In genomic region chr8:110716075-110716474, GRCm38 (mm10) we compare ENCODE assay signal across 8 mouse cellular contexts. TPM values are rescaled to one million over a fixed set of nuclear protein-coding genes. Genes with fewer than 3 reads are reported as not detected.
DNase-seq lines count a peak whose midpoint lies in the region; ATAC-seq and TF ChIP-seq lines count a peak whose summit lies in the region.

No protein-coding gene starts in this region.

- TF ChIP-seq CTCF in forebrain, postnatal 0 days (IDR thresholded peaks at IDR 0.05; ENCODE audit: low read depth) = no peak
- TF ChIP-seq CTCF in midbrain, postnatal 0 days (IDR thresholded peaks at IDR 0.05) = no peak

- peak; percentile 76 for ATAC-seq in forebrain, postnatal 0 days
- ATAC-seq in hindbrain, embryonic 15.5 days (ENCODE audit: low FRiP score, low read depth) = peak; percentile 58
- ATAC-seq in midbrain, postnatal 0 days (ENCODE audit: low FRiP score) = peak; percentile 42

- H3K4me3 ChIP-seq in forebrain, postnatal 0 days (ENCODE audit: low read depth, low read length) = no peak overlapping the region
- no peak overlapping the region for H3K4me3 ChIP-seq in hindbrain, embryonic 15.5 days
- H3K4me3 ChIP-seq in midbrain, postnatal 0 days (ENCODE audit: low read depth, low read length) = no peak overlapping the region

- DNase-seq in adrenal gland, adult (ENCODE audit: inconsistent age in 2 of 2, low spot score in 1 of 2) = peak; percentile 85 to 94
- no peak for DNase-seq in adrenal gland, postnatal 4 days (ENCODE audit: low spot score in 2 of 2)
- DNase-seq in adrenal gland, postnatal 36 days = peak; percentile 81 to 83
- peak; percentile 86 for DNase-seq in forebrain, postnatal 0 days
- peak; percentile 77 to 82 for DNase-seq in left cerebral cortex, adult 9 months (ENCODE audit: low spot score in 2 of 2)
- peak; percentile 91 for DNase-seq in midbrain, postnatal 0 days (ENCODE audit: low spot score)
- DNase-seq in yolk sac, embryonic 10.5 days (ENCODE audit: low spot score) = no peak

- WGBS in forebrain, postnatal 0 days = 28% methylated on average over 4 of the region's 4 CpGs
- WGBS in hindbrain, embryonic 15.5 days = 35% methylated on average over 4 of the region's 4 CpGs
- WGBS in midbrain, postnatal 0 days = 16% methylated on average over 4 of the region's 4 CpGs

- no peak overlapping the region for H3K4me2 ChIP-seq in forebrain, postnatal 0 days (ENCODE audit: low read depth)
- H3K4me2 ChIP-seq in hindbrain, embryonic 15.5 days = no peak overlapping the region
- H3K4me2 ChIP-seq in midbrain, postnatal 0 days (ENCODE audit: low read depth, low read length, poor library complexity, severe bottlenecking) = no peak overlapping the region

- peaks cover 55% of the 10 kb centered on the region for H3K4me1 ChIP-seq in forebrain, postnatal 0 days (ENCODE audit: insufficient read depth)
- peaks cover 66% of the 10 kb centered on the region for H3K4me1 ChIP-seq in hindbrain, embryonic 15.5 days (replicated peaks)
- peaks cover 54% of the 10 kb centered on the region for H3K4me1 ChIP-seq in midbrain, postnatal 0 days (ENCODE audit: insufficient read depth, low read length)

- H3K36me3 ChIP-seq in forebrain, postnatal 0 days (ENCODE audit: insufficient read depth) = peaks cover 22% of the 10 kb centered on the region
- H3K36me3 ChIP-seq in hindbrain, embryonic 15.5 days = 0 out of 2 replicates have a peak, but pooled peaks cover 9% of the 10 kb centered on the region
- H3K36me3 ChIP-seq in midbrain, postnatal 0 days (ENCODE audit: insufficient read depth, low read length) = peaks cover 12% of the 10 kb centered on the region

- H3K27ac ChIP-seq in forebrain, postnatal 0 days (ENCODE audit: low read depth, low read length) = peak overlapping the region; percentile 91
- peak overlapping the region; percentile 57 for H3K27ac ChIP-seq in hindbrain, embryonic 15.5 days (replicated peaks)
- peak overlapping the region; percentile 85 for H3K27ac ChIP-seq in midbrain, postnatal 0 days (ENCODE audit: low read depth, low read length)

- H3K9ac ChIP-seq in forebrain, postnatal 0 days = 0 out of 2 replicates have a peak overlapping the region, but pooled peaks have one; percentile 10
- H3K9ac ChIP-seq in hindbrain, embryonic 15.5 days = no peak overlapping the region
- peak overlapping the region; percentile 29; the same call in 1 of the 2 replicates for H3K9ac ChIP-seq in midbrain, postnatal 0 days (replicated peaks; ENCODE audit: low read length, poor library complexity, severe bottlenecking)

- no peaks in the 10 kb centered on the region for H3K9me3 ChIP-seq in forebrain, postnatal 0 days (ENCODE audit: low read length)
- H3K9me3 ChIP-seq in hindbrain, embryonic 15.5 days = no peaks in the 10 kb centered on the region
- H3K9me3 ChIP-seq in midbrain, postnatal 0 days (ENCODE audit: low read length) = no peaks in the 10 kb centered on the region

- no peaks in the 10 kb centered on the region for H3K27me3 ChIP-seq in forebrain, postnatal 0 days (ENCODE audit: insufficient read depth, low read length)
- no peaks in the 10 kb centered on the region for H3K27me3 ChIP-seq in hindbrain, embryonic 15.5 days
- no peaks in the 10 kb centered on the region for H3K27me3 ChIP-seq in midbrain, postnatal 0 days (ENCODE audit: insufficient read depth, low read length)

RNA-seq across cellular contexts. Expression of gene Mtss1l, which starts 5.2 kb away (rescaled TPM):
- 10 to 100 TPM; 51.6 to 53.3 TPM for total RNA-seq in adrenal gland, postnatal 4 days (2021)
- total RNA-seq in adrenal gland, postnatal 36 days (2021) = 10 to 100 TPM; 20.8 to 23.1 TPM
- total RNA-seq in forebrain, postnatal 0 days (2014; rRNA removed) = 55.2 and 71.1 TPM in 2 replicates
- polyA plus RNA-seq in forebrain, postnatal 0 days (2015; fragmentation: Nextera tagmentation; extraction: Ambion mirVana) = 42.2 and 49.0 TPM in 2 replicates
- 51.8 and 62.3 TPM in 2 replicates for polyA plus RNA-seq in hindbrain, embryonic 15.5 days (2015; fragmentation: Nextera tagmentation; extraction: Ambion mirVana)
- total RNA-seq in midbrain, postnatal 0 days (2014; rRNA removed) = 90.5 and 101 TPM in 2 replicates
- polyA plus RNA-seq in midbrain, postnatal 0 days (2015; fragmentation: Nextera tagmentation; extraction: Ambion mirVana) = 35.2 and 37.7 TPM in 2 replicates

Comparison
In these comparisons a context has a peak if more than half of its experiments do, and no peak if none do; other contexts are left out.
1. DNase-seq: peak in adrenal gland, adult (2 of 2), adrenal gland, postnatal 36 days (2 of 2), forebrain, postnatal 0 days (single experiment), left cerebral cortex, adult 9 months (2 of 2) and midbrain, postnatal 0 days (single experiment); none in adrenal gland, postnatal 4 days (0 of 2) and yolk sac, embryonic 10.5 days (single experiment).
2. Peak in every context shown above with its lines, with median percentiles within 50 percentile points of each other: ATAC-seq and H3K27ac ChIP-seq.